Mouse (Mus musculus): ENCODE measurements at regions not wholly inside any gene's neighbourhood (a gene's known extent, or its start where the extent isn't known, plus 50 kb on each side); places are given as distances from the start of the nearest gene placed in this dataset.

GRCm38 (mm10) chr13:5436191-5436590 is 425.1 kb upstream of the Klf6 start:
- TF ChIP-seq CTCF (IDR thresholded peaks at IDR 0.05; ENCODE audit: low read depth) = no peak
- TF ChIP-seq EP300 (optimal IDR thresholded peaks at IDR 0.05) = no peak

Data from stomach, postnatal 0 days (tissue).